Mouse (Mus musculus) T-helper 17 cell (primary cell): ENCODE measurements around the gene Tead4.

Experiments
- in situ Hi-C, 2 experiments: fragments of 300-600 bp; cut with MboI, MseI; formaldehyde crosslinking; loops; 1 replicate in 1 of 2; 2 replicates in 1 of 2; pipeline ENCODE4 v1.15.1; 2025; ENCODE audit warnings: high pct_unique_total_duplicates in 2 of 2

Gene Tead4

GRCm38 (mm10) chr6:128179651-128180050 lies 121.0 kb downstream of the Tead4 start:
- in situ Hi-C loops = no loop called here

GRCm38 (mm10) chr6:128179247-128179646 lies 121.4 kb downstream of the Tead4 start:
- in situ Hi-C loops = no loop called here

GRCm38 (mm10) chr6:128178681-128179080 lies 121.9 kb downstream of the Tead4 start:
- in situ Hi-C loops = no loop called here
